Mouse (Mus musculus) embryonic facial prominence, embryonic 15.5 days (tissue): Measurements from ENCODE around the gene Il23a. TPM values are rescaled to one million over a fixed set of nuclear protein-coding genes. Genes with fewer than 3 reads are reported as not detected.
"Not testable (repeated sequence)": the region's sequence is repeated elsewhere in the genome, so short reads cannot be mapped to it uniquely, and the experiment has no call there.

Source experiments
- ATAC-seq: fragments of 200-750 bp; cut with Nextera tagmentation; 2 replicates; pipeline ENCODE4 v1.8.0; 2017; ENCODE audit warnings: low read depth, moderate TSS enrichment; ENCODE audit not compliant: insufficient number of reproducible peaks, low FRiP score, low TSS enrichment
- H3K27ac ChIP-seq: fragments of 300-500 bp; sonication (generic); replicated peaks from 2 replicates; pipeline ENCODE4 v1.5.1; 2015; ENCODE audit warnings: mild to moderate bottlenecking, inconsistent platforms
- H3K27me3 ChIP-seq: fragments of 300-500 bp; sonication (generic); 2 replicates; pipeline ENCODE4 v1.6.1; 2015; ENCODE audit warnings: inconsistent platforms
- H3K36me3 ChIP-seq: fragments of 300-500 bp; sonication (generic); 2 replicates; pipeline ENCODE4 v1.6.1; 2015; ENCODE audit warnings: mild to moderate bottlenecking, inconsistent platforms
- H3K4me1 ChIP-seq: fragments of 300-500 bp; sonication (generic); 2 replicates; pipeline ENCODE4 v1.6.1; 2015; ENCODE audit warnings: inconsistent platforms
- H3K4me2 ChIP-seq: fragments of 300-500 bp; sonication (generic); replicated peaks from 2 replicates; pipeline ENCODE4 v1.6.1; 2015; ENCODE audit warnings: mild to moderate bottlenecking, inconsistent platforms
- H3K4me3 ChIP-seq: fragments of 300-500 bp; sonication (generic); replicated peaks from 2 replicates; pipeline ENCODE4 v1.5.1; 2015; ENCODE audit warnings: mild to moderate bottlenecking, inconsistent platforms
- H3K9ac ChIP-seq: fragments of 300-500 bp; sonication (generic); 2 replicates; pipeline ENCODE4 v1.6.1; 2015; ENCODE audit warnings: inconsistent platforms
- H3K9me3 ChIP-seq: fragments of 300-500 bp; sonication (generic); replicated peaks from 2 replicates; pipeline ENCODE4 v1.6.1; 2016; ENCODE audit warnings: inconsistent platforms
- WGBS: fragments of 180-500 bp; shearing (Covaris S2); methylation state at CpG from one replicate; pipeline ENCODE4 v1.1.7; 2015; 5-methylcytosine and 5-hydroxymethylcytosine counted together
- polyA plus RNA-seq: library from polyadenylated mRNA; unstranded; fragments of >200 nt; fragmentation: Nextera tagmentation; extraction: Ambion mirVana; gene quantifications from 2 replicates; pipeline ENCODE4 v1.2.1, GENCODE M21; 2015

Gene Il23a
- polyA plus RNA-seq, 1 experiment from 2014 or later: 0.35 TPM

DNA sequence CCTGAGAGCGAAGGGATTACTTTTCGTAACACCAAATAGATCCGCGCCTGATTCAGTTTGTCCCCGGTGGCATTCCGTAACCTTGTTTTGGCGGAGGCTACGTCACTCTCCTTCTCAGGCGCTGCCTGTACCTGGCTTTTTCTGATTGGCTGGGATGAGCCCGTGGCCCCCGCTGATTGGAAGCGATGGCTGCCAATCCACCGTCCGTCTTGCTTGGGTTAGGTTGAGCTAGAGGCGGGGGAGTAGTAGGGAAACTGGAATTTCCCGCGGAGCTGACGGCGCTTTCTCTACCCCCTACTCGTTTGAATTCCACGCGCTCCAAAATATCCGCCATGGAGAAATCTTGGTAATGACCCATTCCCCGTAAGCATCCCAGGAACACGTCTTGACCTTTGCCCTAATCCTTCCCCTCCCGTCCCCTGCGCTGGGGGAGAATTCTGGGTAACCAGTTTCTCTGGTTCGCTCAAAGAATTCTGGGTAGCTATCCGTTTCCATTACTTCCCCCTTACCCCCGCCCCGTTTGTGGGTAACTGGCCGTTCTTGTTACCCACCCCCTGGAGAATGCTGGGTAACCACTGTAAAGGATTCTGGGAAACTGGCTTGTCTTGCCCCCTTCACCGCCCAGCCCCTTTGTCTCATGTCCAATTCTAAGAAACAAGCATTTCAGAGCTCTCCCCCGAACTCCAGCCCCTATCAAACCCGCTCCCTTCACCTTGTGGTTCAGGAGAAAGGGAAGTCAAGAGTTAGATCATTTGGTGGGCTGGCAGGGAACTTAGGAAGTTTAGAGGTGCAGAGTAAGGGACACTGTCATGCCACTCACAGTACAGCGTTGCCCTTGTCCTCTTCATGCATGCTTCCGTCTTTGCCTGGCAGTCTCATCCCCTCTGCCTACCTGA, 4.8 kb upstream of the Il23a start, which contains the start of gene Pan2:
TSS of gene Pan2 (plus strand) at position 210 of the 896 bp plus-strand sequence.
- H3K9ac ChIP-seq: peak within 1 kb of the TSS; percentile 70
- H3K27me3 ChIP-seq: no peaks in the 10 kb centered on the region
- no peaks in the 10 kb centered on the region for H3K36me3 ChIP-seq
- 2% methylated on average over 37 of the region's 37 CpGs for WGBS
- peak; percentile 100 for ATAC-seq
- H3K27ac ChIP-seq: peak within 1 kb of the TSS; percentile 96
- H3K4me1 ChIP-seq: peaks cover 16% of the 10 kb centered on the region
- peak within 1 kb of the TSS; percentile 60 for H3K4me3 ChIP-seq
- peak within 1 kb of the TSS; percentile 76 for H3K4me2 ChIP-seq
- no peaks in the 10 kb centered on the region for H3K9me3 ChIP-seq

DNA sequence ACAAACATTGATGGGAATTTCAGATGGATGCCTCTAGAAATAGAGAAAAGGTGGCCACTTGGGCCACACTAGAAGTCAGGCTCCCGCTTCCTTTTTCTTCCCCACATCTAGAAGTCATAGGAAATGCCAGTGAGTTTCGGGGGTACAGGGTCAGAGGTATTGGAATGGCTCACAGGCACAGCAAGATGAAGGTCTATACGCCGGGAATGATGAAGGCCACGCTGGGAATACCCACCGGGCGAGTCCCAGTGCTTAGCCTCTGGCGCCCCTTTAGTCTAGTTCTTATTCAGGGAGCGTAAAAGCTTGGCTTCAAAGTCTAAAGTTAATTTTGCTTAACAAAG, 4.2 kb upstream of the Il23a start:
- Histone ChIP-seq H3K27ac (peak overlapping the region; percentile 96), H3K4me3 (peak overlapping the region; percentile 60), H3K4me2 (peak overlapping the region; percentile 63), H3K9me3 (no peaks in the 10 kb centered on the region), H3K36me3 (no peaks in the 10 kb centered on the region), H3K27me3 (no peaks in the 10 kb centered on the region), H3K4me1 (peaks cover 16% of the 10 kb centered on the region), H3K9ac (peak overlapping the region; percentile 70)
- under 1% methylated on average over 9 of the region's 9 CpGs for WGBS
- ATAC-seq: no peak; the same call in 1 of the 2 replicates

DNA sequence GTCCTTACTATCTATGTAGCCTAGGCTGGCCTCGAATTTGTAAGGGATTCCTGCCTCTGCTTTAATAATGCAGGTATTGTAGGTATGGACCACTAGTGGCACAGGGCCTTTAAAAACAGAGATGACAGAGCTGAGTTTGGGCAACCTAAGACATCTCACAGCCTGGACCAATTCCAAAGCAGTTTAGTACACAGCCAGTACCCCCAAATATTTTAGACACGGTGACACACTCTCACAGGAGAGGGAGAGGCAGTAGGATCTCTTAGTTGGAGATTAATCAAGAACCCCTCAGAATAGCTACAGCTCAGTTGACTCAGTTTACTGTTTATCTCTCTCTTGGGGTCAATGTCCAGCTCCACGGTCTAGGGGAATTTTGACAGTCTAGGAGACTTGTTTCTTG, 3.8 kb upstream of the Il23a start:
- H3K9me3 ChIP-seq: no peaks in the 10 kb centered on the region
- H3K4me3 ChIP-seq: peak overlapping the region; percentile 60
- H3K4me2 ChIP-seq: peak overlapping the region; percentile 63
- 28% methylated on average over 3 of the region's 3 CpGs for WGBS
- no peak for ATAC-seq
- H3K27me3 ChIP-seq: no peaks in the 10 kb centered on the region
- no peaks in the 10 kb centered on the region for H3K36me3 ChIP-seq
- H3K9ac ChIP-seq: peak overlapping the region; percentile 70
- peaks cover 16% of the 10 kb centered on the region for H3K4me1 ChIP-seq
- H3K27ac ChIP-seq: peak overlapping the region; percentile 96

DNA sequence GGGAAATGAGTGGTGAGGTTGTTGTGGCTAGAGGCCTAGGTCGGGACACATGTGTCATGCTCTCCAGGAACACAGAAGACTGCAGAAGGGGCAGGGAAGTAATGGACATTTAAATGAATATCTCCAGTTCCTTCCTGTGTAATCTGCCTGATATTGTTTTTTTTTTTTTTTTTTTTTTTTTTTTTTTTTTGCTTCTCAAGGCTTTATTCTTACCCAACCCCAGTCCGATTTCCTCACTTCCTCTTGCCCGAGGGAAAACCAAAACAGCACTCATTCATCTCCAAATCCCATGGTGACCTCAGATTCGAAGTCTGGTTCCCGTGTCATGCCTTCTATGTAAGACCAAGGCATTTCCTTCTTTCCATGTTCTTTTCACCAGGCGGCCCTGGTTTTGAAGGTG, 309 bp downstream of the Il23a start:
- Histone ChIP-seq H3K4me3 (no peak overlapping the region), H3K4me1 (peaks cover 7% of the 10 kb centered on the region), H3K27me3 (no peaks in the 10 kb centered on the region), H3K4me2 (no peak overlapping the region), H3K9ac (no peak overlapping the region), H3K9me3 (no peaks in the 10 kb centered on the region), H3K27ac (no peak overlapping the region), H3K36me3 (no peaks in the 10 kb centered on the region)
- no peak for ATAC-seq
- whole genome bisulfite sequencing: 50% methylated on average over 6 of the region's 6 CpGs

DNA sequence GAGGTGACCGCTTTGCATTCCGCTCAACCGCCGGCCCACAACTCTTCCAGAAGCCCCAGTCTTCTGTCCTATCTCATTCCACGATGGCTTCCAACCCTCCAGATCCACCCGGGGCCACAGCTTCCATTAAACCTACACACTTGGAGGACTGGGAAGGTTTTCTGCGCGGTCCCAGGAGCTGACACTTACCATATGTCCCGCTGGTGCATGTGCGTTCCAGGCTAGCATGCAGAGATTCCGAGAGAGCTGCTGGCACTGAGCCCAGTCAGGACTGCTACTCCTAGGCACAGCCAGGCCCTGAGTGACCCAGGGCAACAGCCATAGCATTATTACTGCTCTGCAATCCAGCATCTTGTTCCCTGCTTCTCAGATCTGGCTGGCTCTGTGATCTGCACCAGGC, 930 bp downstream of the Il23a start:
- Histone ChIP-seq H3K4me1 (peaks cover 6% of the 10 kb centered on the region), H3K9me3 (no peaks in the 10 kb centered on the region), H3K4me2 (no peak overlapping the region), H3K27ac (no peak overlapping the region), H3K4me3 (no peak overlapping the region), H3K36me3 (peaks cover 2% of the 10 kb centered on the region; the same call in 1 of the 2 replicates), H3K27me3 (no peaks in the 10 kb centered on the region), H3K9ac (no peak overlapping the region)
- no peak for ATAC-seq
- 63% methylated on average over 11 of the region's 11 CpGs for WGBS

DNA sequence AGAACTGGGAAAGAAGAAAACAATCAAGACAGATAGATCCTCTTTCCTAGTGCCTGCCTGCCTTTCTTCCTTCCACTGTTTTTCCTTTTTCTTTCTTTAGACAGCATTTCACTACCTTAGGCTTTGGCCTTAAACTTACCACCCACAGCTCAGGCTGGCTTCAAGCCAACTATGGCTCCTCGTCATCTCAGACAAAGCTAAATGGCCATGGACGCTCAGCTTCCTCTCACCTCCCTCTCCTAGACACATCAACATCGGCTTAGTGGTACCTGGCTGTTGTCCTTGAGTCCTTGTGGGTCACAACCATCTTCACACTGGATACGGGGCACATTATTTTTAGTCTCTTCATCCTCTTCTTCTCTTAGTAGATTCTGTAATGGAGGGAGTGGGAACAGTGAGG, 1.3 kb downstream of the Il23a start:
- Histone ChIP-seq H3K27me3 (no peaks in the 10 kb centered on the region), H3K4me3 (no peak overlapping the region), H3K4me1 (peaks cover 2% of the 10 kb centered on the region), H3K27ac (no peak overlapping the region), H3K36me3 (peaks cover 6% of the 10 kb centered on the region; the same call in 1 of the 2 replicates), H3K9ac (no peak overlapping the region), H3K4me2 (no peak overlapping the region), H3K9me3 (no peaks in the 10 kb centered on the region)
- ATAC-seq: no peak
- 77% methylated on average over 4 of the region's 4 CpGs for WGBS

DNA sequence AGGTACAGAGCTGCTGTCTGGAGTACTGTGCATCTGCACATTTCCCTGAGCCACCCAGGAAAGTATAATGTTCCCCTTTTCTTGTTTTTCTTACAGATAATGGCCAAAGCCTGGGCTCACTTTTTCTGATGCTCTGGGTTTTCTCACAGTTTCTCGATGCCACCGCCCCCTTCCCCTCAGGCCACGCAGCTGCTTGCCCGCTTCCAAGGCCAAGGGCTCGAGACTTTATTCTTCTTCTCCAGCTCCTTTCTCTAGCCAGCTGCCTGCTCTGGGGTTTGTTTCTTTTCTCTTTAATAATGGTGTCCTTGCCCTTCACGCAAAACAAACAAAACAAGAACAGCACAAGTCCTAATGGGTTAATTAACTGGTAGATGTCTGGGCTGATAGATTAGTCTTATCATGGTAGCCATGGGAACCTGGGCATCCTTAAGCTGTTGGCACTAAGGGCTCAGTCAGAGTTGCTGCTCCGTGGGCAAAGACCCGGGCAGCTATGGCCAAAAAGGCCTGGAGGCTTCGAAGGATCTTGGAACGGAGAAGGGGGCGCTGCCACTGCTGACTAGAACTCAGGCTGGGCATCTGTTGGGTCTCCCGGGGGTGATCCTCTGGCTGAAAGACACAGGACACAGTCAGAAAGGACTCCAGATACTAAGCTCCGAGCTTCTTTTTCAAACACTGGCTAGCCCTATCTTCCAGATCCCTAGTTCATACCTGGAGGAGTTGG, 2.0 kb downstream of the Il23a start:
- H3K4me1 ChIP-seq: no peaks in the 10 kb centered on the region
- 78% methylated on average over 13 of the region's 13 CpGs for WGBS
- peaks cover 13% of the 10 kb centered on the region; the same call in 1 of the 2 replicates for H3K36me3 ChIP-seq
- H3K27me3 ChIP-seq: no peaks in the 10 kb centered on the region
- no peak overlapping the region for H3K9ac ChIP-seq
- no peak overlapping the region for H3K27ac ChIP-seq
- no peaks in the 10 kb centered on the region for H3K9me3 ChIP-seq
- no peak overlapping the region for H3K4me3 ChIP-seq
- ATAC-seq: no peak
- H3K4me2 ChIP-seq: no peak overlapping the region

DNA sequence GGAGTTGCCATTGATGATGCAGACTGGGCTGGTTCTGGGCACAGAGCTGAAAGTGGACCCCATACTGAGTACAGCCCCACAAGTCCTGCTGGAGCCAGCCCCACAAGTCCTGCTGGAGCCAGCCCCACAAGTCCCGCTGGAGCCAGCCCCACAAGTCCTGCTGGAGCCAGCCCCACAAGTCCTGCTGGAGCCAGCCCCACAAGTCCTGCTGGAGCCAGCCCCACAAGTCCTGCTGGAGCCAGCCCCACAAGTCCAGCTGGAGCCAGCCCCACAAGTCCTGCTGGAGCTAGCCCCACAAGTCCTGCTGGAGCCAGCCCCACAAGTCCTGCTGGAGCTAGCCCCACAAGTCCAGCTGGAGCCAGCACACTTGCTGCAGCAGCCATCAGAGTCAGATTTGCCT, 8.0 kb downstream of the Il23a start:
- not testable (repeated sequence) for H3K9me3 ChIP-seq, H3K27ac ChIP-seq, H3K4me1 ChIP-seq, ATAC-seq, H3K4me2 ChIP-seq, H3K4me3 ChIP-seq, H3K27me3 ChIP-seq, H3K9ac ChIP-seq
- H3K36me3 ChIP-seq: peaks cover 44% of the 10 kb centered on the region; the same call in 1 of the 2 replicates
- WGBS: 75% methylated on average over 1 of the region's 1 CpGs

DNA sequence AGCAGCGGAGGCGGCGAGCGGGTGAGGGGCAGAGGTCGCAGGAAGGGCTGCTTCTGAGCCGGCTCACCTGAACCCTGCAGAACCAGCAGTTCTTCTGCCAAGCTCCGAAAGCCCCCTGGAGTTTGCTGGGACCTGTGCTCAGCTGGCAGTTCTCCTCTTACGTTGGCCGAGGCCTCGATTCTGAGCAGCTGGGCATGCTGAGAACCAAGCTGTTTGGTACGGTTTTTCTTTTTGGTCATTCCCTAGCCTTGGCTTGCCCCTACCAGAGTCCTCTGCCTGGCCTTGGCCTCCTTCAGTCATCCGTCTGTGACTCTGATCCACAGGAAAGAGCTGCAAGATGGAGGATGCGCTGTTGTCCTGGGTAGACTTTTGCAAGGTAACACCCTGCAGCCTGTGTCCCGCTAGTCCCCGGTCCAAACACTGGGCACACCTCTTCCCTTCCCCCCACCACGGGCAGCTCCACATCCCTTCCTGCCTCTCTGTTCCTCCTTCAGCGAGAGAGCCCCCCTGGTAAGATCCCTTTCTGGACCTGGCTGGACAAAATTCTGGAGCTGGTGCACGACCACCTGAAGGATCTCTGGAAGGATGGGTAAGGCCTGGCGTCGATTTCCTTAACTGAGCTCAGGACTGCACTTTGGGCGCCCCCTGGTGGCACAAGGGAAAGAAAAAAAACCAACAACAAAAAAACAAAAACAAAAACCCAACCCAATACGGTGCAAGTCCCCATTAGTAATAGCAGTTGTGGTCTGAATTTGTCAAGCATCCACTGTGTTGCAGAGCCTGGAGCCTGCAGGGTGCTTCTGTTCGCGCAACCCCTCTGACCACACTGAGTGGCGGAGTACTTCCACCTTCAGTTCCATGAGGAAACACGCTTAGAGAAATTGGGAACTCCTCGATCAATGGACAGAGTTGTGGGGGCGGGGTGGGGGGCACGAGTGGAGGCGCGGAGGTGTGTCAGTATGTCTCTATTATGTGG, 14.7 kb downstream of the Il23a start:
- H3K9ac ChIP-seq: no peak overlapping the region
- H3K4me1 ChIP-seq: no peaks in the 10 kb centered on the region
- H3K4me3 ChIP-seq: no peak overlapping the region
- no peak overlapping the region for H3K4me2 ChIP-seq
- H3K27me3 ChIP-seq: no peaks in the 10 kb centered on the region
- H3K36me3 ChIP-seq: peaks cover 73% of the 10 kb centered on the region
- no peaks in the 10 kb centered on the region for H3K9me3 ChIP-seq
- 60% methylated on average over 31 of the region's 31 CpGs for WGBS
- no peak overlapping the region for H3K27ac ChIP-seq
- no peak for ATAC-seq

DNA sequence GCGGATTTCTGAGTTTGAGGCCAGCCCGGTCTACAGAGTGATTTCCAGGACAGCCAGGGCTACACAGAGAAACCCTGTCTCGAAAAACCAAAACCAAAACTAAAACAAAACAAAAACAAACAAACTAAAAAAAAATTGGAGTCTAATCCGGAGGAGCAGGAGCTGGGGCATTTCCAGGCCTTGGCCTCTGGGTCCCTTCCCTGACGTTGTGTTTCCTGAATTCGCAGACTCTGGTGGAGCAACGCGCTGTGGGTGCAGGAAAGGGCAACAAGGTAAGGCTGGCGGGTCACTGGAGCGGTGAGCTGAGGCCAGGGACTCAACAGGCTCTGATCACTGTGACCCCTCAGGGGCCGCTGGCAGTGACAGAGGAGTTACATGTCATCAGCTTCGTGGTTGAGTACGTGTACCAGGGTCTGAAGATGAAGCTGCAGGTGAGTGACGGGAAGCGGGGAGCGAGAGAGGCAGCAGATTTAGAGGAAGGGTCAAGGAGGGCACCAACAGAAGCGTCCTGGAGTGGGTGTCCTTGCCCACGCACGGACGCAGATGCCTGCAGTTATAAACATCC, 15.6 kb downstream of the Il23a start:
- no peak overlapping the region for H3K9ac ChIP-seq
- peaks cover 72% of the 10 kb centered on the region for H3K36me3 ChIP-seq
- no peak overlapping the region for H3K4me3 ChIP-seq
- no peaks in the 10 kb centered on the region for H3K9me3 ChIP-seq
- no peak for ATAC-seq
- H3K27me3 ChIP-seq: no peaks in the 10 kb centered on the region
- no peak overlapping the region for H3K27ac ChIP-seq
- H3K4me2 ChIP-seq: no peak overlapping the region
- no peaks in the 10 kb centered on the region for H3K4me1 ChIP-seq
- WGBS: 86% methylated on average over 20 of the region's 20 CpGs
